Mouse (Mus musculus) ES-E14 (cell line): ENCODE measurements at regions not wholly inside any gene's neighbourhood (a gene's known extent, or its start where the extent isn't known, plus 50 kb on each side); places are given as distances from the start of the nearest gene placed in this dataset.

Experiments used
- DNase-seq: peaks from one replicate; pipeline ENCODE4 v3.0.0-alpha.2; 2013; ENCODE audit warnings: low read depth, low spot score
- H3K27ac ChIP-seq: 2 replicates; pipeline ENCODE4 v1.5.1; 2012; ENCODE audit warnings: low read depth, mild to moderate bottlenecking, low read length, moderate library complexity, mixed read lengths; ENCODE audit not compliant: poor library complexity, insufficient read depth, severe bottlenecking
- H3K36me3 ChIP-seq: 2 replicates; pipeline ENCODE4 v1.6.1; 2012; ENCODE audit warnings: mild to moderate bottlenecking, low read length, moderate library complexity, mixed read lengths; ENCODE audit not compliant: control insufficient read depth, poor library complexity, insufficient read depth, severe bottlenecking
- H3K4me1 ChIP-seq, 2 experiments: fragments of 150-350 bp in 1 of 2; sonication (generic) in 1 of 2; 2 replicates each; pipeline ENCODE4 v1.6.1; 2012; ENCODE audit warnings: low read length in 2 of 2, mild to moderate bottlenecking in 1 of 2, mixed read lengths in 1 of 2; ENCODE audit not compliant: control insufficient read depth in 2 of 2, insufficient read depth in 2 of 2, poor library complexity in 1 of 2
- H3K4me3 ChIP-seq, 2 experiments: fragments of 150-350 bp in 1 of 2; sonication (generic) in 1 of 2; 2 replicates each; pipeline ENCODE4 v1.5.1; 2012; ENCODE audit warnings: low read length in 2 of 2, low read depth in 1 of 2, mild to moderate bottlenecking in 1 of 2, mixed read lengths in 1 of 2; ENCODE audit not compliant: insufficient read depth in 1 of 2, poor library complexity in 1 of 2, severe bottlenecking in 1 of 2
- H3K9ac ChIP-seq: 2 replicates; pipeline ENCODE4 v1.6.1; 2012; ENCODE audit warnings: low read depth, mild to moderate bottlenecking, low read length, mixed read lengths; ENCODE audit not compliant: poor library complexity, insufficient read depth, severe bottlenecking
- H3K9me3 ChIP-seq: fragments of 150-350 bp; sonication (generic); 2 replicates; pipeline ENCODE4 v1.6.1; 2012; ENCODE audit warnings: low read depth, mild to moderate bottlenecking, low read length; ENCODE audit not compliant: control insufficient read depth, insufficient read depth
- CHD2 ChIP-seq: IDR thresholded peaks from 2 replicates; pipeline ENCODE4 v1.6.1; 2014; ENCODE audit warnings: mild to moderate bottlenecking, low read depth, low read length, inconsistent platforms
- HCFC1 ChIP-seq: IDR thresholded peaks from 2 replicates; pipeline ENCODE4 v1.6.1; 2012; ENCODE audit warnings: low read length, inconsistent platforms, borderline replicate concordance; ENCODE audit not compliant: insufficient read depth
- MAFK ChIP-seq: IDR thresholded peaks from 2 replicates; pipeline ENCODE4 v1.6.1; 2014; ENCODE audit warnings: mild to moderate bottlenecking, low read depth, low read length, inconsistent platforms; ENCODE audit not compliant: insufficient read depth
- ZC3H11A ChIP-seq: IDR thresholded peaks from 2 replicates; pipeline ENCODE4 v1.6.1; 2012; ENCODE audit warnings: low read depth, mild to moderate bottlenecking, inconsistent platforms, low read length, borderline replicate concordance
- ZNF384 ChIP-seq: IDR thresholded peaks from 2 replicates; pipeline ENCODE4 v1.6.1; 2012; ENCODE audit warnings: low read depth, low read length, inconsistent platforms
- in situ Hi-C, 2 experiments: fragments of 600-800 bp; cut with MboI; formaldehyde crosslinking; loops; one replicate each; pipeline ENCODE4 v1.15.1; 2025; ENCODE audit warnings: low sequenced_read_pairs in 2 of 2, inconsistent platforms in 1 of 2; ENCODE audit not compliant: unreplicated experiment in 2 of 2

DNA sequence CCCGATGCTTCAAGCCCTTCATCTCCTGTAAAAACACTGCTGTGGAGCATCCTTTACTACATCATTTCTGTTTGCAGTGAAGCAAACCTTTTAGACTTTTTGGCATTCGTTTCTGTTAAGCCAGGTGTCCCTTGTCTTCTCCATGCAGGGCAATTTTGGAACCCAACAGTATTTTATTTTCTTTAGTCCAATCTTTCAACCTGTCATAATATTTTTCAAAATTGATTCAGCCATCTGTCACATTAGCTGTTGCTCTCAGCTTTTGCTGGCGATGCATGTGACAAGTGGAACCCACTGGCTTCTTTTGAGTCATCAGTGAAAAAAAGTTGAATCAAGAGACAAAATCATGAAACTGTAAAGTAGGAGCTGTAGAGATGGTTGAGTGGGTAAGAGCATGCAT is 317.9 kb upstream of the Col8a1 start:
- DNase-seq: no peak
- Histone ChIP-seq H3K9ac (no peak overlapping the region), H3K36me3 (no peaks in the 10 kb centered on the region), H3K27ac (no peak overlapping the region), H3K4me1 (no peaks in the 10 kb centered on the region), H3K4me3 (no peak overlapping the region), H3K9me3 (no peaks in the 10 kb centered on the region)
- in situ Hi-C loops: no loop called here
- TF ChIP-seq CHD2: no peak

- no peak for TF ChIP-seq MAFK
- TF ChIP-seq CHD2: no peak
- TF ChIP-seq ZC3H11A: no peak
- no peak for TF ChIP-seq HCFC1
- no peak for TF ChIP-seq ZNF384
- Histone ChIP-seq H3K4me3 (no peak overlapping the region), H3K36me3 (no peaks in the 10 kb centered on the region), H3K9me3 (no peaks in the 10 kb centered on the region), H3K27ac (no peak overlapping the region), H3K9ac (no peak overlapping the region), H3K4me1 (no peaks in the 10 kb centered on the region)
- no peak for DNase-seq
- in situ Hi-C loops: no loop called here
Measured at GRCm38 (mm10) chr16:58100351-58100750, 307.9 kb upstream of the Dcbld2 start.

- Histone ChIP-seq H3K4me3 (no peak overlapping the region), H3K9me3 (no peaks in the 10 kb centered on the region), H3K9ac (no peak overlapping the region), H3K36me3 (no peaks in the 10 kb centered on the region), H3K4me1 (no peaks in the 10 kb centered on the region), H3K27ac (no peak overlapping the region)
- TF ChIP-seq MAFK: no peak
- no peak for TF ChIP-seq HCFC1
- TF ChIP-seq ZC3H11A: no peak
- TF ChIP-seq ZNF384: no peak
- no peak for TF ChIP-seq CHD2
- no peak for DNase-seq
- in situ Hi-C loops: no loop called here
Measured at GRCm38 (mm10) chr16:58110452-58110851, 297.8 kb upstream of the Dcbld2 start.

DNA sequence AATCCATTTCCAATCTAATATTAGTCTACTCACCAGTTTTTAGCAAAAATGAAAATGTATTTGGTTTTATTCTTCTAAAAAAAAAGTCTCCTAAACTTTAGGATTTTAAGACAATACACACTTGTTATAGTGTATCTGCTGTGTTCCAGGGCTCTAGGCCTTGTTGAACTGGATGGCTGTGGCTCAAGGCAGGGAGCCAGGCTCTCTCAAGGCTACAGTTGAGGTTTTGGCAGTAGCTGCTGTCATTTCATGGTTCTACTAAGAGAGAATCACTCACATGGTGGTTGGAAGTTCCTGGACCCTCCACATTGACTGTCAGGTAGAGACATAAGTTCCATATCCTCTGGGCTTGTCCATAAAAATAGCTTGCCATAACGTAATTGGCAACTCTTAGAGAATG is 282.2 kb upstream of the Dcbld2 start:
- Histone ChIP-seq H3K27ac (no peak overlapping the region), H3K9me3 (no peaks in the 10 kb centered on the region), H3K9ac (no peak overlapping the region), H3K4me3 (no peak overlapping the region), H3K36me3 (no peaks in the 10 kb centered on the region), H3K4me1 (no peaks in the 10 kb centered on the region)
- in situ Hi-C loops: no loop called here
- DNase-seq: no peak
- TF ChIP-seq ZNF384 (no peak), CHD2 (no peak), HCFC1 (no peak), ZC3H11A (no peak), MAFK (no peak)

DNA sequence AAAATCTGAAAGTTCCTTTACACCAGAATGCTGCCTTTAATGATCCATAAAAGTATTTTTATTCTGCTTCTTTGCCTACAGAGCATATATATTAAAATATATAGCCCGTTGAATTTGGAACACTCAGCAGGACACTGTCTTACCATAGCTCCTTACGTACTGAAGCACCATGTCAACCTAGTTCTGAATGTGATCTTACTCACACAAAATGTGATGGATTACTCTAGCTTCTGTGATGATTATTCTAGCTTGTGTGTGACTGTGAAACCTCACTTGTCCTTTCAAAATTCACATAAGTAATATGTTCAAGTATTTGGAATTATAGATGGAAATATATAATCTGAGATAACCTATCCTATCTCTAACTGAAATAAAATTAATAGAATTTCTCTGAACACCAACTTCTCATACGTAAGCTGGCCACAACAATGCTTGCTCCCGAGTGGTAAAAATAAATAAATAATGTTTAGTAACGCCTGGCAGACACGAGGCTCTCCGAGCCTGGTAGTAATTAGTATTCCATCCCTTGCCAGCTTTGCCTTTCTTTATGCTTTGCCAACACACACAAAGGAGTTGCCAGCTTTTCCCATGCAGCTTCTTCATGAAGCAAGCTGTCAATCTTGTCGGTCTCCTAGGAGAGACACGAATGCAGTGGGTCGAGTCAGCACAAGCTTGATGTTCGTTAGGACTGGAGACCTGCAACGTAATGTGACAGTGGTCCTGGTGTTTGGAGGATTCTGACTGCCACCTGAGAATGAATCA is 271.9 kb upstream of the Dcbld2 start:
- H3K36me3 ChIP-seq: no peaks in the 10 kb centered on the region
- no peaks in the 10 kb centered on the region for H3K9me3 ChIP-seq
- H3K4me1 ChIP-seq: no peaks in the 10 kb centered on the region
- in situ Hi-C loops: no loop called here
- no peak overlapping the region for H3K4me3 ChIP-seq
- no peak for DNase-seq
- no peak overlapping the region for H3K9ac ChIP-seq
- H3K27ac ChIP-seq: no peak overlapping the region
- TF ChIP-seq ZC3H11A (no peak), CHD2 (no peak), ZNF384 (no peak), MAFK (no peak), HCFC1 (no peak)
